Mouse (Mus musculus): ENCODE results near the gene Rnf39.
"Not testable (repeated sequence)": the region's sequence is repeated elsewhere in the genome, so short reads cannot be mapped to it uniquely, and the experiment has no call there.

- TF ChIP-seq POLR2A (IDR thresholded peaks at IDR 0.05; ENCODE audit: insufficient read length, low read depth); USF1 (IDR thresholded peaks at IDR 0.05; ENCODE audit: low read depth); POLR2AphosphoS2 (IDR thresholded peaks at IDR 0.05; ENCODE audit: insufficient read length, low read depth); MAX (IDR thresholded peaks at IDR 0.05; ENCODE audit: low read depth); CEBPB (IDR thresholded peaks at IDR 0.05; ENCODE audit: insufficient read depth, poor library complexity, severe bottlenecking); TCF12 (IDR thresholded peaks at IDR 0.05; ENCODE audit: insufficient read depth, poor library complexity, severe bottlenecking): not testable (repeated sequence)
Observed at GRCm38 (mm10) chr17:36990630-36991029, 47.9 kb downstream of the Rnf39 start.

Measured in myocyte (in vitro differentiated cells).